8 mouse cellular contexts compared by ENCODE assay signal in the genomic region with DNA sequence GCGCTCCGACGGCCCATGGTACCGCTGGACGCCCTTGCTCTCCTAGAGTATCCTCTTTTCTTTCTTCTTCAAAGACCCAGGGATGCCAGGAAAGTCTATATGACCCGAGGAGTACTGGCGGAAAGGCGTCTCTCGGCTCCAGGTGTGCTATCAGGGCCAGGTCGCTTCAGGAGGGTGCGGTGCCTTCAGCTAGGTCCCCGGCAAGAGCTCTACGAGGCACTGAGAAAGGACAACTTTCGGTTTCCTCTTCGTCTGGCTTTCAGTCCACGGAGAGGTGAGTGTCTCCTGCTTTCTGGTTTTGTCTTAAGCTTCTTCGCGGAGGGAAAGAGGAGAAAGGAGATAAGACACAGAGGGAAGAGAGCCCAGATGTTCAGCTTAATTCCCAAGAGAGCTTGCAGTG. TPM values are rescaled to one million over a fixed set of nuclear protein-coding genes. Genes with fewer than 3 reads are reported as not detected.
DNase-seq lines count a peak whose midpoint lies in the region; ATAC-seq and TF ChIP-seq lines count a peak whose summit lies in the region.

No protein-coding gene starts in this region.

- TF ChIP-seq CTCF in kidney, postnatal 0 days (IDR thresholded peaks at IDR 0.05; ENCODE audit: low read depth), result no peak
- TF ChIP-seq CTCF in bone marrow macrophage, adult 2 months (IDR thresholded peaks at IDR 0.05; ENCODE audit: low read depth, low read length), result no peak

- no peak for ATAC-seq in kidney, postnatal 0 days (replicated peaks; ENCODE audit: low FRiP score, low read depth)
- ATAC-seq in hindbrain, embryonic 14.5 days (ENCODE audit: low FRiP score), result no peak
- ATAC-seq in midbrain, embryonic 13.5 days, result no peak
- no peak for ATAC-seq in frontal cortex, adult (ENCODE audit: low TSS enrichment)

- H3K4me2 ChIP-seq in kidney, postnatal 0 days (ENCODE audit: low read length), result peak overlapping the region; percentile 71
- H3K4me2 ChIP-seq in hindbrain, embryonic 14.5 days (replicated peaks), result peak overlapping the region; percentile 82
- H3K4me2 ChIP-seq in midbrain, embryonic 13.5 days (replicated peaks), result peak overlapping the region; percentile 94

- H3K9ac ChIP-seq in kidney, postnatal 0 days (ENCODE audit: low read depth, low read length), result peak overlapping the region; percentile 69
- H3K9ac ChIP-seq in hindbrain, embryonic 14.5 days, result peak overlapping the region; percentile 90
- H3K9ac ChIP-seq in midbrain, embryonic 13.5 days (replicated peaks), result peak overlapping the region; percentile 96

- peak overlapping the region; percentile 13; the same call in 1 of the 2 replicates for H3K27ac ChIP-seq in kidney, postnatal 0 days
- H3K27ac ChIP-seq in bone marrow macrophage, adult 2 months (ENCODE audit: insufficient read depth, low read depth, low read length), result no peak overlapping the region
- H3K27ac ChIP-seq in hindbrain, embryonic 14.5 days, result peak overlapping the region; percentile 93
- H3K27ac ChIP-seq in midbrain, embryonic 13.5 days, result peak overlapping the region; percentile 99

- peaks cover 12% of the 10 kb centered on the region for H3K4me1 ChIP-seq in kidney, postnatal 0 days (replicated peaks; ENCODE audit: insufficient read depth, low read length)
- H3K4me1 ChIP-seq in bone marrow macrophage, adult 2 months (ENCODE audit: control insufficient read depth, insufficient read depth, low read length), result peaks cover 1% of the 10 kb centered on the region; the same call in 1 of the 2 replicates
- peaks cover 45% of the 10 kb centered on the region for H3K4me1 ChIP-seq in hindbrain, embryonic 14.5 days (replicated peaks; ENCODE audit: control insufficient read depth, insufficient read depth, low read length)
- H3K4me1 ChIP-seq in midbrain, embryonic 13.5 days (replicated peaks), result peaks cover 78% of the 10 kb centered on the region

- H3K27me3 ChIP-seq in kidney, postnatal 0 days (ENCODE audit: insufficient read depth, low read length), result 0 out of 2 replicates have a peak, but pooled peaks cover 4% of the 10 kb centered on the region
- H3K27me3 ChIP-seq in hindbrain, embryonic 14.5 days (ENCODE audit: control insufficient read depth, insufficient read depth, low read length), result no peaks in the 10 kb centered on the region
- no peaks in the 10 kb centered on the region for H3K27me3 ChIP-seq in midbrain, embryonic 13.5 days

- H3K36me3 ChIP-seq in kidney, postnatal 0 days (ENCODE audit: insufficient read depth, low read length), result peaks cover 3% of the 10 kb centered on the region; the same call in 1 of the 2 replicates
- peaks cover 25% of the 10 kb centered on the region for H3K36me3 ChIP-seq in hindbrain, embryonic 14.5 days (replicated peaks; ENCODE audit: control insufficient read depth, insufficient read depth)
- H3K36me3 ChIP-seq in midbrain, embryonic 13.5 days, result peaks cover 13% of the 10 kb centered on the region

- H3K4me3 ChIP-seq in kidney, postnatal 0 days (replicated peaks; ENCODE audit: low read depth, low read length), result peak overlapping the region; percentile 76
- H3K4me3 ChIP-seq in bone marrow macrophage, adult 2 months (ENCODE audit: insufficient read depth, low read length), result peak overlapping the region; percentile 65
- peak overlapping the region; percentile 67 for H3K4me3 ChIP-seq in hindbrain, embryonic 14.5 days (replicated peaks; ENCODE audit: low read length)
- H3K4me3 ChIP-seq in midbrain, embryonic 13.5 days (replicated peaks), result peak overlapping the region; percentile 94

- 1% methylated on average over 18 of the region's 18 CpGs for WGBS in kidney, postnatal 0 days
- 1% methylated on average over 18 of the region's 18 CpGs for WGBS in hindbrain, embryonic 14.5 days
- 0% methylated on average over 18 of the region's 18 CpGs for WGBS in midbrain, embryonic 13.5 days

- no peaks in the 10 kb centered on the region for H3K9me3 ChIP-seq in kidney, postnatal 0 days (replicated peaks; ENCODE audit: low read length)
- H3K9me3 ChIP-seq in hindbrain, embryonic 14.5 days (ENCODE audit: control insufficient read depth, low read length), result no peaks in the 10 kb centered on the region
- no peaks in the 10 kb centered on the region for H3K9me3 ChIP-seq in midbrain, embryonic 13.5 days

- TF ChIP-seq POLR2A in bone marrow macrophage, adult 2 months (IDR thresholded peaks at IDR 0.05; ENCODE audit: borderline replicate concordance, low read depth, low read length), result no peak

- peak; percentile 19 for DNase-seq in kidney, postnatal 0 days (ENCODE audit: low spot score)
- DNase-seq in kidney, postnatal 25 days, result no peak
- peak; percentile 26 for DNase-seq in hindbrain, embryonic 14.5 days (ENCODE audit: low spot score)
- no peak for DNase-seq in adrenal gland, postnatal 14 days
- DNase-seq in ovary, postnatal 14 days (ENCODE audit: low spot score), result no peak

RNA-seq across cellular contexts. Expression of gene Dll1, which starts 1.4 kb away (rescaled TPM):
- 21.4 and 22.3 TPM in 2 replicates for polyA plus RNA-seq in kidney, postnatal 0 days (2015; fragmentation: Nextera tagmentation; extraction: Ambion mirVana)
- polyA plus RNA-seq in bone marrow macrophage, adult 2 months (2012; ENCODE audit: insufficient read depth, insufficient read length, missing spikeins), result not detected in 2 replicates
- 12.5 and 15.1 TPM in 2 replicates for polyA plus RNA-seq in hindbrain, embryonic 14.5 days (2014; fragmentation: Nextera tagmentation; extraction: Ambion mirVana)
- 45.4 and 47.7 TPM in 2 replicates for polyA plus RNA-seq in midbrain, embryonic 13.5 days (2015; fragmentation: Nextera tagmentation; extraction: Ambion mirVana)
- 6.7 and 10.5 TPM in 2 replicates for total RNA-seq in adrenal gland, postnatal 14 days (2021)

RNA-seq across cellular contexts. Expression of gene Fam120b, which starts 20.8 kb away (rescaled TPM):
- 18.4 and 19.9 TPM in 2 replicates for polyA plus RNA-seq in kidney, postnatal 0 days (2015; fragmentation: Nextera tagmentation; extraction: Ambion mirVana)
- polyA plus RNA-seq in bone marrow macrophage, adult 2 months (2012; ENCODE audit: insufficient read depth, insufficient read length, missing spikeins), result 21.8 and 22.7 TPM in 2 replicates
- 45.2 and 50.4 TPM in 2 replicates for polyA plus RNA-seq in hindbrain, embryonic 14.5 days (2014; fragmentation: Nextera tagmentation; extraction: Ambion mirVana)
- 43.6 and 46.5 TPM in 2 replicates for polyA plus RNA-seq in midbrain, embryonic 13.5 days (2015; fragmentation: Nextera tagmentation; extraction: Ambion mirVana)
- total RNA-seq in adrenal gland, postnatal 14 days (2021), result 17.3 and 18.4 TPM in 2 replicates

Comparison
In these comparisons a context has a peak if more than half of its experiments do, and no peak if none do; other contexts are left out.
1. DNase-seq: peak in kidney, postnatal 0 days (single experiment) and hindbrain, embryonic 14.5 days (single experiment); none in kidney, postnatal 25 days (0 of 2), adrenal gland, postnatal 14 days (single experiment) and ovary, postnatal 14 days (single experiment).
2. RNA of gene Dll1, which starts 1.4 kb away (polyA plus RNA-seq): 45.4 to 47.7 TPM in midbrain, embryonic 13.5 days, 21.4 to 22.3 TPM in kidney, postnatal 0 days and 12.5 to 15.1 TPM in hindbrain, embryonic 14.5 days; not detected in bone marrow macrophage, adult 2 months; every median in the first group is over 10 times any median in the second.
3. Peak in every context shown above with its lines, with median percentiles within 50 percentile points of each other: H3K4me2 ChIP-seq, H3K4me3 ChIP-seq and H3K9ac ChIP-seq.